Mouse (Mus musculus) erythroblast, adult 5-6 weeks (primary cell): ENCODE data around the gene Crebbp. TPM values are rescaled to one million over a fixed set of nuclear protein-coding genes. Genes with fewer than 3 reads are reported as not detected.
"Not testable (repeated sequence)": the region's sequence is repeated elsewhere in the genome, so short reads cannot be mapped to it uniquely, and the experiment has no call there.

Source experiments
- ATAC-seq: replicated peaks from 2 replicates; pipeline ENCODE4 v1.8.0; 2016; ENCODE audit warnings: moderate number of reproducible peaks, mild to moderate bottlenecking, moderate TSS enrichment, inconsistent platforms; ENCODE audit not compliant: poor library complexity, low FRiP score, severe bottlenecking
- total RNA-seq, 2 experiments: library from RNA; stranded (forward) in 1 of 2; stranded (reverse) in 1 of 2; fragments of 150-400 nt in 1 of 2; fragments of 200-764, 138-1000 nt in 1 of 2; gene quantifications; 2 replicates each; pipeline versions ENCODE4 v1.2.3 to v1.2.4; 2015 to 2017; ENCODE audit warnings: low replicate concordance in 2 of 2

Gene Crebbp
- total RNA-seq (2015; ENCODE audit: low replicate concordance) (52.0 and 61.3 TPM in 2 replicates), total RNA-seq (2017; ENCODE audit: low replicate concordance) (88.4 and 209 TPM in 2 replicates)

DNA sequence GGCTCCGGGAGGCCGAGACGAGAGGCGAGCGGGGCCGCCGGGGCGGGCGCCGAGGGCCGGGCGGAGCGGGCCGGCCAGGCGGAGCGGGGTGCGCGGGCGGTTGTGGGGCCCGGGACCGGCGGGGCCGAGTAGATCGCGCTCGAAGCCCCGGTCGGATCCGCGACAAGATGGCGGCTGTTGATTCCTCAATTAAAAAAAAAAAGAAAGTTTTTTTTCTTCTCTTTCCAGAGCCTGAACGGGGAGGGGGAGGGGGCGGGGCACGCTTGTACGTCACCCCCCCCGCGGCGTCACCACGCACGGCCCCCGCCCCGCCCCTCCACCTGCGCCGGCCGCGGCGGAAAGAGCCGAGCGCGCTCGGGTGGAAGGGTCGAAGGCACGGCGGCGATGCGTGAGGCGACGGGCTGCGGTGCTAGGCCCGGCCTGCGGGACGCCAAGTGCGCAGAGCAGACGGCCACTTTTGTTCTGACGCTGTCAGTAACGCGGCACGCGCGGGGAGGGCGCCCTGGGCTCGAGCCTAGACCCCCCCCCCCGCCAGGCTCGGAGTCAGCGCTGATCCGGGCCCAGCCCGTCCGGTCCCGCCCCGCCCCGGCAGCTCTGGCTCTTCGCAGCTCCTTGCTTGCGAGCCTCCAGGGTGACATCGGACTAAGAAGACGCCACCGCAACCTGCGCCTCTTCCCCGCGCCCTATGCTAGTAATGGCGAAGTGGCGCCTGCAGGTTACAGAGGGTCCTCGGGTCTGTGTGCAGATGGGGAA lies at the start of gene Crebbp:
Crebbp (minus strand) TSS at position 199 of the 753 bp plus-strand sequence.
- peak; percentile 87 for ATAC-seq

DNA sequence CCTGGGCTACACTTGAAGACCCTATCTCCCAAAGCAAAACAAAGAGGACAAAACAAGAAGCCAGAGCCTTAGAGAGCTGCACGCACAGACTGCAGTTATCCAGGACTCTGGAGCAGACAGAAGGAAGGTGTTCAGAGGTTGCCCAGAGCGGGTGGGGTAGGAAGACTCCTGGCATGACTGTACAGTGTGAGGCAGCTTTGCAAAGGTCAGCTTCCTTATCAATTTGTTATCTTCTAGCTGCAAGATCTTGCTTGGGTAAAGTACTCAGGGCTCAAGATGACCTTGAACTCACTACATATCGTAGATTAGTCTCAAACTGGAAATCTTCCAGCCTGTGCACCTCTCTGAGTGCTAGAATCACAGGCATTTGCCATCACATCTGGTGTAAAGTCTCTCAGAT lies 49.7 kb upstream of the Crebbp start:
- no peak for ATAC-seq

DNA sequence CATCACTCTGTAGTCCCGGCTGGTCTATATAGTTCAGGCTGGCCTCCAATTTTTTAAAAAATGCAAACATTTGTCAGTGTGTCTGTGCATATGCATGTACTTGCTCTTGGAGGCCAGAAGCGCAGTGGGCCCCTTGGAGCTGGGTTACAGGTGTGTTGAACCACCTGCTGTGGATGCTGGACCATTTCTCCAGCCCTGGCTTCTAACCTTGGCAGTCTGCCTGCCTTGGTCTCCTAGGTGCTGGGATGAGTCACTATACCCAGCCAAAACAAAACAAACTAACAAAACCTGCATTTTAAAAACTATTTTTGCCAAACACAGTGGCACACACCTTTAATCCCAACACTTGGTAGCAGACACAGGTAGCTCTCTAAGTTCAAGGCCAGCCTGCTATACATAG lies 43.7 kb upstream of the Crebbp start:
- no peak for ATAC-seq

DNA sequence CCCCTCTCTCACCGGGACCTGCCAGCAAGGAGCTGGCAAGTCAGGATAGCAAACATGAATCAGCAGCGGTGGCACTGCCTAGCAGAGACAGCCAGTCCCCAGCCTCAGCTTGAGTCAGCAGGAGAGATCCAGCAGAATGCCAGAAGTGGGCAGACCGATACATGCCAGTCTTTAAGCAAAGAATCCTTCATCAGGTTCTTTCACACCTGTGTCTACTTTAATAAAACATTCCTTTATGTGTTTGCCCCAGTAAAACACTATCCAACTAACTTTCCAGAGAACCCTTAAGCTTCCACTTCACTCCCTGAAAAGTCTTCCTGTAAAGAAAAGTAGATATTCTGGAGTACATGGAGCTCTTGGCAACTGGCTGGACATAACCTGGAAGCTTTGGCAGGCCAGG lies 35.0 kb upstream of the Crebbp start:
- no peak for ATAC-seq

DNA sequence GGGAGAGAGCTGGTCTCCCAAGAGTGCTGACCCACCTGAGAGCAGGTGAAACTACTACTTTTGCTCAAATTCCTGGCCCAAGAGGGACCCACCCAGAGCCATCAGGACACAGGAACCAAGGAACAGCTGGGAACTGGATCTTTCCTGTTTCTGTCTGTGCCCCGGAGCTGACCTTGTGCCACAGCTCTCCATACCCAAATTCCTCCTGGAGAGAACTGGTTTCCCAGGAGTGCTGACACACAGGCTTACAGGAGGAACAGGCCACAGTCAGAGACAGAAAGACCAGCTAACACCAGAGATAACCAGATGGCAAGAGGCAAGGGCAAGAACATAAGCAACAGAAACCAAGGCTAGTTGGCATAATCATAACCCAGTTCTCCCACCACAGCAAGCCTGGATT lies 31.4 kb upstream of the Crebbp start:
- not testable (repeated sequence) for ATAC-seq

DNA sequence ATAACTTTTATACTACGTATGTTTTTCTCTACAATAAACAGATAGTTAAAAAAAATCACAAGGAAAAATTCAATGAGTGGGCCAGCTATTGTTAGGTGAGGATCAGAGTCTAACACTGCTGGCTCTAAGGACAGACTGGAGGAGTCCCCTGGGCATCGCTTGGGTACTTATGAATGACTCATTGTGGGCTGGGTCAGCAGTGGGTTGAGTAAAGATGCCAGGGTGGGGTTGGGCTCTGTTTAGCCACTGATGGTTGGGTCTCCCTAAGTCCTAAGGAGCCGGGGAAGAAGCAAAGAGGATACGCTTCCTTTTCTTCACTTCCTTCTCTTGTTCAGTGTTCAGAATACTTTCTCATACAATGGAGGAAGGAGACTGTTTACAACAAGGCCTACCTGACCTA lies 22.3 kb upstream of the Crebbp start:
- ATAC-seq, result no peak

DNA sequence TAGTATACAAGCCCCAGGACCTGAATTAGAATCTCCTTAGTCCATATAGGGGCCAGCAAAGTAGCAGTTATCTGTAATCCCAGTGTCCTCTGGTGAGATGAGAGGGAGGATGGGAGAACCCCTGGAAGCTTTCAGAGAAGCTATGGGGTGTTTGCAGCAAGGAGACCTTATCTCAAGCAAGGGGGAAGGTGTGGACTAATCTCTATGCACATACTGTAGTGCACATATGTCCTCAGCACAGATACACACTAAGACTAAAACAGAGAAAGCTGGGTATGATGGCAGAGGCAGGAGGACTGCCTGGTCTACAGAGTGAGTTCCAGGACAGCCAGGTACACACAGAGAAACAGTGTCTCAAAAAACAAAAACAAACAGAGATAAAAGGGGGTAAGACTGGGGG lies 21.8 kb upstream of the Crebbp start:
- ATAC-seq, result no peak

DNA sequence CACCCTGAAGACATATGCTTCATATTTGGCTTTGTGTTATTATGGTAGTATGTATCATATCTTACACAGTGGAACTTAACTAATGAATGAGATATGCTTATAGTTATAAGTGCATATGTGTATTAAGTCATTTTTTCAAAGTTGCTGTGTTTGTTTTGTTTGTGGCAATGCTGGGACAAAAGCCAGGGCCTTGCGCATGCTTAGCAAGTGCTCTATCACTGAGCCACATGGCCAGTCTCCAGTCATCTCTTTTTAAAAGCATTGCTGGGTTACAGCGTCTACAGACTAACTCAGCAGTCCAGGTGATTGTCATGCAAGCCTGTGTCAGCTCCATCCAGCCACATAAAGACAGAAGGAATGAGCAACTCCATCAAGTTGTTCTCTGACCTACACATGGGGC lies 12.0 kb upstream of the Crebbp start:
- ATAC-seq, result no peak

DNA sequence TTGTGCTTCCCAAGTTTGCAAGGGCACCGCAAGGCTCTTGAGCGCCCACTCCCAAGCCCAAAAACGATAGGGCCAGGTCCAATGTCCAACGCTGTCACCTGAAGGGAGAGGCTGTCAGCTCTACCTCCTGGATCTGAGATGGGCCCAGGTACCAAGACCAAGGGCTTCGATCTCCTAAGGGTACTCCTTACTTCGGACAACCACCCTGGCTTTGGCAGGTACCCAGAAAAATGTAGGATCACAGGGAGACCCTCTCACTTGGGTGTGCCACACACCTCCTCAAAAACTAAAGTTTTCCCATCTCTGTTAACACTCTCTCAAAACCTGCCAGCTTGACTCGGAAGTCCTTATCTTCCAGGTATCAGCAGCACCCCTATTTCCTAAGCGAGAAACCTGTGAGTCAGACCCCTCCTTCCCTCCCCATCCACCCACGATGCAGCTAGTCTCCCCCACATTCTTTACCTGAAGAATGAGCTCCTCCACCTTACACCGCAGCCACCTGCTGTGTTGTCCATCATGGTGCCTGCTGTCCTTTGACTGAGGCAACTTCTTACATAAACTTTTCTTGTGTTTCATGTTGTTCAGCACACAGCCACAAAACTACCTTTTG lies 939 bp upstream of the Crebbp start:
- no peak; the same call in 1 of the 2 replicates for ATAC-seq

DNA sequence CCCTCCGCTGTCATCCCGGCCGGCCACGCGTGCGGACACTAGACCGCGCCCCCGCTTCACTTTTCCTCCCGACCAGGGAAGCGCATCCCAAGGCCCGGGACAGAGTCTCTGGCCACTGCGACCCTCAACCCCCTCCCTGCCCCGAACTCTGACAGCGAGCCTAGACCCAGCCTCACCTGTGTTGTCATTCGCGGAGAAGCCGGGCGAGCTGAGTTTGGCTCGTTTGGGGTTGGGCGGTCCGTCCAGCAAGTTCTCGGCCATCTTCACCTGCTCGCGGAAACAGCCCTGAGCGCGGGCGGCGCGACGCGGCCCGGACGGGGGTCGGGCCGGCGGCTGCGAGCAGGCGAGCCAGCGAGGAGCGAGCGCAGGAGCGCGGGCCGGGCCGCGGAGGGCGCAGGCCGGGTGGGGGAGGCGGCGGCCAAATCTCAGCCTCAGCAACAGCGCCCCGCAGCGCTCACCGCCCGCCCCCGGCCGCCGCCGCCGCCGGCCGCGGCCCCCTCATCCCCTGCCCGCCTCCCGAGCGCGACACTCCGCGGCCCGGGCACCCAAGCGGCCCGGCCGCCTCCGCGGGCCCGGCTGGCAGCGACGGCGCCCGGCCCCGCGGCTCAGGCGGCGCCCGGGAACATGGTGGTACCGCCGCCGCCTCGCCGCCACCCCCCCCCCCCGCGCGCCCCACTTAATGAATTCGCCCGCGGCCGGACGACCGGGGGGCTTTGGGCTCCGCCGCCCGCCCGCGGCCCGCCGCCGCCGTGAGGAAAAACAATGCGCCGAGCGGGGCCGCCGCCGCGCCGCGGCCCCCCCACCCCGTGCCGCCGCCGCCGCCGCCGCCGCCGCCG lies 616 bp downstream of the Crebbp start:
- ATAC-seq, result peak; percentile 47

DNA sequence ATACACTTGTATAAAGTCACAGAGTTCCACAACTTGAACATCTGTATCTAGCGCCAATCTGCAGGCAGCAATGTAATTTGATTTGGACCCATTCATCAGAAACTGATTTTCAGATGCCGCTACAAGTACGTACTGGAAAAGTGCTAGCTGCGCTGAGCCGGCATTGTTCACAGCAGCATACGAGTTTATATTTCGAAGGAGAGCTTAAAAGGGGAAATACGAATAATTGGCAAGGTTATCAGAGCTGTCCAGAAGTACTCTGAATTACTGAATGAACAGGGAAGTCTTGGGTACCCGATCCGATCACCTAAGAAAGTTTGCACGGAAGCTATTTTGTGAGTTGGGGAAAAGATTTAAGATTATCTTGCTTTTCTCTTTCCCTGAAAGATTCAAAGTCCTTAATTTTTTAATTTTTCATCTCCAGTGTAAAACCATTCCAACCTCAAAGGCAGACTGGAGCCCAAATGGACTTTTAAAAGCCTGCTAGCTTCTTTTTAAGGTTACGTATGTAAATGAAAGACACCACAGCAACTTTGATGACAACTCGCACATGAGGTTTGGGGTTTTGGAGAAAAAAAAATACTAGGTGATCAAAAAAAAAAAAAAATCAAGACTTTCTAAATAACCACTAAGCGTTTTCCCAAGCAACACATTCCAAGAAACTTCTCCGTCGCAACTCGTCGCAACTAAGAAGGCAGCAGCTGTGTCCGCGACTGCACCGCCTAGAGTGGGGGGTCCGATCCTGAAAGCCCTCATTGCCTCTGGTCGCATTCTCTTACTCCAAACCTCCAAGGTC lies 1.4 kb downstream of the Crebbp start:
- no peak for ATAC-seq

DNA sequence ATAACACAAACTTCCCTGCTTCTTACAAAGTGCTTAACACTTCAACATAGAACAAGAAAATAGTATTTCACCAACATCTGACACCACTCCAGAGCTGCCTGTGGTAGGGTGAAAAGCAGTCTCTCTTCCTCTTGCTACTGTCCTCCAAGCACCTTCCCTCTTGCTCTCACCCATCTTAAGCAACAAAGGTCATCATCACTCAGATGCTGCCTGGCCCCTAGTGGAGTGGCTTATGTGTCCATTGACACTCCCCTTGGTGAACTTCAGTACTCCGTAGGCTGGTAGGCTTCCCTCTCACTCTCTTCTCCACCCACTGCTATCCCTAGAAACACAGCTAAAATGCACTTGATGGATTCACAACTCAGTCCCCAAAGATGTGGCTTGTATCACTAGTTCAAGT lies 3.5 kb downstream of the Crebbp start:
- no peak for ATAC-seq

DNA sequence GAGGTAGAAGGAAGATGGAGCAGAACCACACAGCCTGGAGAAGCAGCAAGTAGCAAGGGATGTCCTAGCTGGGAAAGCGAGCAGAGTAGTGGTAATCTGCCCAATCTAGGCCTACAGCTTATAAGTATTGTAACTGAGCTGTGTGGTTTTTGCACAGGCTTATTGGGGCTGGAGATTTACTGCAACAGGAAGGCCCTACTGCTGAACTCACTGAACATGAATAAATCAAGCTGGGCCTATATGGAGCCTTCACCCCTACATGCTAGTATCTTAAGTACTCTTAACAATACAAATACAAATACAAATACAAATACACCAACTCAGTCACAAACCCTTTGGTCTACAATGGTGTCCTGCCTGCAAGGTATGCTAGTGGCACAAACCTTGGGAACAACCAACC lies 10.2 kb downstream of the Crebbp start:
- no peak for ATAC-seq

DNA sequence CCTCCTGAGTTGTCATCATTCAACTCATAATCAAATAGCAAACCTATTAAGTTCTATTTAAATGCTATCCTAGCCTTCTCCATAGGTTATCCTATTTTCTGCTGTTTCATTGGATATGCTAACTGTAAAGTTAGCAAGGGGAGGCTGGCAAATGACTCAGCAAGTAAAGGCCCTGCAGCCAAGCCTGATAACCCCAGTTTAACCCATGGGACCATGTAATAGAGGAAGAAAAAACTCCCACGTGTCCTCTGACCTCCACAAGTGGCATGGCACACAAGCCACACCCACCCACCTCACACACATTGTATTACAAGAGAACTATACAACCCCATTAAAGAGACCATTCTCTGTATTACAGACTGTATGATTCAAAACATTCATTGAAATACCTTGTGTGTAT lies 13.8 kb downstream of the Crebbp start:
- peak; percentile 92 for ATAC-seq

DNA sequence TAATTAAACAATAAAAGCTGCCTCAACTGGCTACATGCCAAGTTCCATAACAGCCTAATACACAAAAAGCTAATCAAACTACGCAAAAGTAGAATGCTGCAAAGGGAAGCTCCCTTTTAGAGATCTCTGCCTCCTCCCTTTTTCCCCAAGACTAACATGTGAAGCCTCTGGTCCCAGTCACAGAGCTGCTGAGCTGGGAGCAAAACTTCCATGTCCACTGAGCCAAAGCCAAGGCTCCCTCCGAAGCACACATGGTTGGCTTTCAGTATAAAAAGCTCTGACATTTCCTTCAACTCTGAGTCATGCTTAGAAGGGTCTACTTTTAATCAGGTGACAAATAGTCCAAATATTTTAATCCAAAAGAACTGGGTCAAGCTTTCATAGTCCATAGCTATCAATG lies 14.2 kb downstream of the Crebbp start:
- no peak for ATAC-seq

DNA sequence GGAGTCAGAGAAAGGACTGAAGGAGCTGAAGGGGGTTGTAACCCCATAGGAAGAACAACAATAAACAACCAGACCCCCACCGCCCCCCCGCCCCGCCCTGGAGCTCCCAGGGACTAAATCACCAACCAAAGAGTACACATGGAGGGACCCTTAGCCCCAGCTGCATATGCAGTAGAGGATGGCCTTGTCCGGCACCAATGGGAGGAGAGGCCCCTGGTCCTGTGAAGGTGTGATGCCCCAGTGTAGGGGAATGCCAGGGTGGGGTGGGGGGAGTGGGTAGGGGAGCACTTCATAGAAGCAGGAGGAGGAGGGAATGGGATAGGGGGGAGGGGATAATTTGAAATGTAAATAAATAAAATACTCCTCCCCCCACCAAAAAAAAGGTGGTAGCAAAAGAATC lies 15.8 kb downstream of the Crebbp start:
- ATAC-seq, result no peak

DNA sequence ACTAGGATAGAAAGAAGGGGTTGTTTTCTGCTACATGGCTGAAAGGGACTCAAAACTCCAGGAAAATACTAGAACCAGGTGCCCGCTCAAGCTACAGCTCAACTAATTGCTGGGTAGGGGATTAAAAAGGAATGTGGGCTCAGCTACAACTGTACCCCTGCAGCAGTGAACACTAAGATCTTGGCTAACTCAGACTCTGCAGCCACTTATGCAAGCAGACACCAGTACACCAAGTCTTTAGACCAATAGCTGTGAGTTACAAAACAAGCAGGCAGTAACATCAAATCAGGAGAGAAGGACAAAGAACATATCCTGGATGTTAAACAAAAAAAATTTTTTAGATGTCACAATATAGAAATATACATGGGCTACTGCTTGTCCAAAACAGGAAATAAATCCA lies 23.6 kb downstream of the Crebbp start:
- no peak for ATAC-seq

DNA sequence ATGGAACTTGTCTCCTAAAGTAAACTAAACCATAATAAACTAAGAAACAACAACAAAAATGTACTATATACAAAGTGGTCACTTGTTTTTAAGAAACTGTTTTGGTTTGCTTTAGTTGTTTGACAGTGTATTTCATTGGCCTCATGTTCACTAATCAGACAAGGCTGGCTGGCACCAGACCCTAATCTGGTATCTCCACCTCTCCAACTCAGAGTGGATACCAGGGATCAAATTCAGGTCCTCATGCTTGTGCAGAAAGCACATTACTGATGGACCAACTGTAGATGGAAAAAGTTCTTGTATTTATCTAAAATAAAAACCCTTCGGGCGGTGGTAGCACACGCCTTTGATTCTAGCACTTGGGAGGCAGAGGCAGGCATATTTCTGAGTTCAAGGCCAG lies 38.7 kb downstream of the Crebbp start:
- ATAC-seq, result no peak

DNA sequence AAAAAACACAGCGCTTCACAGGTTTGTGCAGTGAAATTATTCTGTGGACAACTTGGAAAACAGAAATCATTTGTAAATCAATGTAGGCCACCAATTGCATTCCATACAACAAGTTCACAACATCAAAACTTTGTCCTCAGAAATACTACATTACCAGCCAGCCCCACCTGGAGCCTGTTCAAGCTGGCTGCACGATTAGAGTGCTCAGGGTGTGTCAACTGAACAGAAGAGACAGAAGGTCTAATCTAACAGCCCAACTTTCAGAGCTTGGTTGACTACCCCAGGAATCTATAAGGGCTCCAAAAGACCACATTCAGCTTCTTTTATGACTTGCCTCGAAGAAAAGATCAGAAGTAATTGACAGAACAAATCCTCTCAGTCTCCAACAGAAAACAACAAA lies 44.3 kb downstream of the Crebbp start:
- ATAC-seq, result peak; percentile 97

DNA sequence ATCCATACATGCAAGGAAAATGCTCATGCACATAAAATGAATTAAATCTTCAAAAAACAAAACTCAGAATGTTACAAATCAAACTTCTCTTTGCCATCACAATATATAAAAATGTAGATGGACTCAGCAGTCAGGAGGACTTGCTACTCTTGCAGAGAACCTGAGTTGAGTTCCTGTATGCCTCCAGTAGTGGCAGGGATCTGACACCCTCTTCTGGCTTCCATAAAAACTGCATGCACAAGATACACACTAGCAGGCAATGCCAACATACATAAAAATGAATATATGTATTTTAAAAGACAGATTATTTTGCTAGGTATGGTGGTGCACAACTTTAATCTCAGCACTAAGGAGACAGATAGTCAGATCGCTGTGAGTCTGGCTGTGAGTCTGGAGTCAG lies 45.3 kb downstream of the Crebbp start:
- no peak; the same call in 1 of the 2 replicates for ATAC-seq
